Mouse (Mus musculus) brown adipose tissue, adult 24 weeks (tissue): ENCODE measurements around the gene Fxyd4. TPM values are rescaled to one million over a fixed set of nuclear protein-coding genes. Genes with fewer than 3 reads are reported as not detected.

ENCODE experiments used
- H3K27ac ChIP-seq: fragments of 200-500 bp; replicated peaks from 2 replicates; pipeline ENCODE4 v1.5.1; 2012; ENCODE audit warnings: low read depth, mild to moderate bottlenecking, low read length
- H3K4me1 ChIP-seq: fragments of 200-500 bp; 2 replicates; pipeline ENCODE4 v1.6.1; 2012; ENCODE audit warnings: low read length, mixed read lengths; ENCODE audit not compliant: control insufficient read depth, insufficient read depth, insufficient read length
- H3K4me3 ChIP-seq: fragments of 200-500 bp; 2 replicates; pipeline ENCODE4 v1.5.1; 2012; ENCODE audit warnings: low read depth, mild to moderate bottlenecking, low read length, moderate library complexity; ENCODE audit not compliant: insufficient read depth
- polyA plus RNA-seq: library from polyadenylated mRNA; stranded (reverse); fragments of >200 nt; gene quantifications from 2 replicates; pipeline ENCODE4 v1.2.4, GENCODE M21; 2012; ENCODE audit not compliant: missing spikeins, insufficient read depth, insufficient read length

Fxyd4 gene
- polyA plus RNA-seq, 1 experiment: not detected

- Histone ChIP-seq H3K27ac (no peak overlapping the region), H3K4me1 (no peaks in the 10 kb centered on the region; the same call in none of the 2 replicates), H3K4me3 (no peak overlapping the region)
Observed at GRCm38 (mm10) chr6:117888032-117888431, 49.5 kb downstream of the Fxyd4 start.

DNA sequence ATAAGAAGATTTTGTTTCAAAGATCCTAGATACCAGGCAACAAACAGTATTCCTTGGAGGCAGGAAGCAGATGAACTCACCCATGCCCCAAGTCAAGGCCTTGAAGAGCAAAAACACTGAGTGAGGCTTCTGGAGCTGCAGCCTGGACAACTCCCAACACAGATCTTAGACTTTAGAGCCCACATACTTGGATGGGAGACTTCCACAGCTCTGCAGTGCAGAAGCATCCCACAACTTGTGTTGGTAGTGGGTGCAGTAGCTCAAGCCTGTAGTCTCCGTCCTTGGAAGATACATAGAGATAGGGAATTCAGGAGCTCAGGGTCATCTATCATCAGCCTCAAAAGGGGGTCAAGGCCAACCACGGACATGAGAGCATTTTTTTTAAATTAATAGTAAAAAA is 51.5 kb downstream of the Fxyd4 start:
- peaks cover 3% of the 10 kb centered on the region; the same call in 1 of the 2 replicates for H3K4me1 ChIP-seq
- no peak overlapping the region for H3K4me3 ChIP-seq
- no peak overlapping the region for H3K27ac ChIP-seq

Other genes with a start within 250 kb of the Fxyd4 start
- gene Zfp637, start 96.5 kb downstream of the Fxyd4 start, polyA plus RNA-seq: 31.5 and 40.5 TPM in 2 replicates
- gene Zfp239, start 75.6 kb downstream of the Fxyd4 start, polyA plus RNA-seq: 0.36 and 0.71 TPM in 2 replicates
- 147 and 185 TPM in 2 replicates for gene Hnrnpf, start 37.4 kb downstream of the Fxyd4 start, polyA plus RNA-seq
- not detected in 2 replicates for gene Rasgef1a, start 73.7 kb upstream of the Fxyd4 start, polyA plus RNA-seq
- gene Csgalnact2, start 201.4 kb upstream of the Fxyd4 start, polyA plus RNA-seq: 8.4 and 12.5 TPM in 2 replicates